Mouse (Mus musculus) T-helper 1 cell (primary cell): ENCODE measurements around the gene Tiam1.

Experiments
- in situ Hi-C: fragments of 300-600 bp; cut with MboI, MseI; formaldehyde crosslinking; loops from one replicate; pipeline ENCODE4 v1.15.1; 2025; ENCODE audit warnings: high pct_unique_total_duplicates

Tiam1 gene

GRCm38 (mm10) chr16:90052905-90053519, 90.6 kb downstream of the Tiam1 start:
- in situ Hi-C loops, result loop anchor here (5.0 kb wide), 1 partner anchor 66 kb away; no protein-coding TSS in a partner anchor

- in situ Hi-C loops, result loop anchor here (5.0 kb wide), 1 partner anchor 65 kb away; no protein-coding TSS in a partner anchor
Measured at GRCm38 (mm10) chr16:90052409-90052808, 91.2 kb downstream of the Tiam1 start.

- in situ Hi-C loops, result loop anchor here (5.0 kb wide), 1 partner anchor 64 kb away; no protein-coding TSS in a partner anchor
Measured at GRCm38 (mm10) chr16:90051051-90051450, 92.5 kb downstream of the Tiam1 start.

- in situ Hi-C loops, result no loop called here
Measured at GRCm38 (mm10) chr16:90047841-90048240, 95.7 kb downstream of the Tiam1 start.

GRCm38 (mm10) chr16:90046494-90047158, 96.9 kb downstream of the Tiam1 start:
- in situ Hi-C loops, result no loop called here

- in situ Hi-C loops, result no loop called here
Measured at GRCm38 (mm10) chr16:90045611-90046010, 98.0 kb downstream of the Tiam1 start.

- in situ Hi-C loops, result no loop called here
Measured at GRCm38 (mm10) chr16:90044004-90044754, 99.4 kb downstream of the Tiam1 start.

GRCm38 (mm10) chr16:90042874-90043273, 100.7 kb downstream of the Tiam1 start:
- in situ Hi-C loops, result no loop called here

GRCm38 (mm10) chr16:90042386-90042785, 101.2 kb downstream of the Tiam1 start:
- in situ Hi-C loops, result no loop called here

- in situ Hi-C loops, result no loop called here
Measured at GRCm38 (mm10) chr16:90040771-90041364, 102.7 kb downstream of the Tiam1 start.

- in situ Hi-C loops, result loop anchor here (10.0 kb wide), 1 partner anchor 1771 kb away; no protein-coding TSS in a partner anchor
Measured at GRCm38 (mm10) chr16:90035595-90036110, 107.9 kb downstream of the Tiam1 start.

GRCm38 (mm10) chr16:90030355-90030754, 113.2 kb downstream of the Tiam1 start:
- in situ Hi-C loops, result loop anchor here (10.0 kb wide), 1 partner anchor 1766 kb away; no protein-coding TSS in a partner anchor

GRCm38 (mm10) chr16:90027886-90028285, 115.7 kb downstream of the Tiam1 start:
- in situ Hi-C loops, result no loop called here

- in situ Hi-C loops, result no loop called here
Measured at GRCm38 (mm10) chr16:90025526-90026172, 117.9 kb downstream of the Tiam1 start.

GRCm38 (mm10) chr16:90023665-90024010, 119.9 kb downstream of the Tiam1 start:
- in situ Hi-C loops, result no loop called here

GRCm38 (mm10) chr16:90022932-90023664, 120.5 kb downstream of the Tiam1 start:
- in situ Hi-C loops, result no loop called here

GRCm38 (mm10) chr16:90016046-90016445, 127.5 kb downstream of the Tiam1 start:
- in situ Hi-C loops, result loop anchor here (5.0 kb wide), 1 partner anchor 51 kb away; no protein-coding TSS in a partner anchor

- in situ Hi-C loops, result no loop called here
Measured at GRCm38 (mm10) chr16:90014596-90014995, 129.0 kb downstream of the Tiam1 start.

- in situ Hi-C loops, result no loop called here
Measured at GRCm38 (mm10) chr16:90011521-90012181, 131.9 kb downstream of the Tiam1 start.

- in situ Hi-C loops, result no loop called here
Measured at GRCm38 (mm10) chr16:90008504-90008903, 135.1 kb downstream of the Tiam1 start.
